Mouse (Mus musculus) hindbrain, embryonic 12.5 days (tissue): ENCODE data around the gene Sh3tc1. TPM values are rescaled to one million over a fixed set of nuclear protein-coding genes. Genes with fewer than 3 reads are reported as not detected.

Experiments
- ATAC-seq: fragments of 200-750 bp; cut with Nextera tagmentation; 2 replicates; pipeline ENCODE4 v1.8.0; 2017; ENCODE audit warnings: moderate TSS enrichment; ENCODE audit not compliant: low FRiP score
- H3K27ac ChIP-seq: fragments of 300-500 bp; sonication (generic); 2 replicates; pipeline ENCODE4 v1.5.1; 2016; ENCODE audit warnings: mild to moderate bottlenecking
- H3K27me3 ChIP-seq: fragments of 300-500 bp; sonication (generic); 2 replicates; pipeline ENCODE4 v1.6.1; 2016; ENCODE audit warnings: mild to moderate bottlenecking
- H3K36me3 ChIP-seq: fragments of 300-500 bp; sonication (generic); 2 replicates; pipeline ENCODE4 v1.6.1; 2016; ENCODE audit warnings: mild to moderate bottlenecking
- H3K4me1 ChIP-seq: fragments of 300-500 bp; sonication (generic); 2 replicates; pipeline ENCODE4 v1.6.1; 2016
- H3K4me2 ChIP-seq: fragments of 300-500 bp; sonication (generic); replicated peaks from 2 replicates; pipeline ENCODE4 v1.6.1; 2016; ENCODE audit warnings: mild to moderate bottlenecking
- H3K4me3 ChIP-seq: fragments of 300-500 bp; sonication (generic); 2 replicates; pipeline ENCODE4 v1.5.1; 2016; ENCODE audit warnings: mild to moderate bottlenecking
- H3K9ac ChIP-seq: fragments of 300-500 bp; sonication (generic); 2 replicates; pipeline ENCODE4 v1.6.1; 2016; ENCODE audit warnings: mild to moderate bottlenecking, moderate library complexity
- H3K9me3 ChIP-seq: fragments of 300-500 bp; sonication (generic); replicated peaks from 2 replicates; pipeline ENCODE4 v1.6.1; 2016; ENCODE audit warnings: mild to moderate bottlenecking
- WGBS: fragments of 180-500 bp; shearing (Covaris S2); methylation state at CpG from one replicate; pipeline ENCODE4 v1.1.7; 2016; 5-methylcytosine and 5-hydroxymethylcytosine counted together
- polyA plus RNA-seq: library from polyadenylated mRNA; unstranded; fragments of >200 nt; fragmentation: Nextera tagmentation; extraction: Ambion mirVana; gene quantifications from 2 replicates; pipeline ENCODE4 v1.2.1, GENCODE M21; 2016

Gene Sh3tc1
- polyA plus RNA-seq, 1 experiment from 2014 or later, result 4.7 TPM

GRCm38 (mm10) chr5:35647562-35647961, 92.2 kb downstream of the Sh3tc1 start:
- Histone ChIP-seq H3K36me3 (no peaks in the 10 kb centered on the region), H3K9ac (no peak overlapping the region), H3K27me3 (no peaks in the 10 kb centered on the region), H3K4me3 (no peak overlapping the region), H3K4me2 (no peak overlapping the region), H3K27ac (no peak overlapping the region), H3K9me3 (no peaks in the 10 kb centered on the region), H3K4me1 (no peaks in the 10 kb centered on the region)
- no peak for ATAC-seq
- 72% methylated on average over 4 of the region's 4 CpGs for WGBS

Other genes starting within 250 kb of the Sh3tc1 start
- 6.4 TPM in 2 replicates for gene Cpz, start 214.3 kb downstream of the Sh3tc1 start, polyA plus RNA-seq
- gene Trmt44, start 164.9 kb downstream of the Sh3tc1 start, polyA plus RNA-seq, result 8.4 and 9.4 TPM in 2 replicates
- gene Acox3, start 156.9 kb downstream of the Sh3tc1 start, polyA plus RNA-seq, result 16.3 and 19.7 TPM in 2 replicates
- 7.3 and 9.7 TPM in 2 replicates for gene Htra3, start 60.2 kb downstream of the Sh3tc1 start, polyA plus RNA-seq
- gene Ablim2, start 17.9 kb upstream of the Sh3tc1 start, polyA plus RNA-seq, result 3.7 and 3.9 TPM in 2 replicates
- 80.4 and 98.4 TPM in 2 replicates for gene Afap1, start 153.3 kb upstream of the Sh3tc1 start, polyA plus RNA-seq